Mouse (Mus musculus) bone marrow macrophage, adult 2 months (primary cell): ENCODE measurements around the gene Klc4.

Experiments used
- CTCF ChIP-seq: IDR thresholded peaks from 2 replicates; pipeline ENCODE4 v1.5.1; 2012; ENCODE audit warnings: low read depth, mild to moderate bottlenecking, low read length, moderate library complexity
- POLR2A ChIP-seq: IDR thresholded peaks from 2 replicates; pipeline ENCODE4 v1.6.1; 2012; ENCODE audit warnings: mild to moderate bottlenecking, low read depth, low read length, borderline replicate concordance

- TF ChIP-seq POLR2A (no peak), CTCF (no peak)
These were observed 15.5 kb upstream of the Klc4 start for GRCm38 (mm10) chr17:46661351-46661750.
